Mouse (Mus musculus) hindbrain, embryonic 16.5 days (tissue): Measurements from ENCODE around the gene Gna12. TPM values are rescaled to one million over a fixed set of nuclear protein-coding genes. Genes with fewer than 3 reads are reported as not detected.

Source experiments
- ATAC-seq: fragments of 200-750 bp; cut with Nextera tagmentation; 2 replicates; pipeline ENCODE4 v1.8.0; 2017; ENCODE audit warnings: moderate TSS enrichment, moderate library complexity
- H3K27ac ChIP-seq: fragments of 300-500 bp; sonication (generic); 2 replicates; pipeline ENCODE4 v1.5.1; 2014; ENCODE audit warnings: low read depth, mild to moderate bottlenecking, control low read depth, low read length, moderate library complexity
- H3K27me3 ChIP-seq: fragments of 300-500 bp; sonication (generic); replicated peaks from 2 replicates; pipeline ENCODE4 v1.6.1; 2014; ENCODE audit warnings: low read length; ENCODE audit not compliant: control insufficient read depth, insufficient read depth
- H3K36me3 ChIP-seq: fragments of 300-500 bp; sonication (generic); 2 replicates; pipeline ENCODE4 v1.6.1; 2014; ENCODE audit warnings: mild to moderate bottlenecking, low read length, moderate library complexity, mixed read lengths; ENCODE audit not compliant: control insufficient read depth, insufficient read depth
- H3K4me1 ChIP-seq: fragments of 300-500 bp; sonication (generic); 2 replicates; pipeline ENCODE4 v1.6.1; 2014; ENCODE audit warnings: low read depth, low read length; ENCODE audit not compliant: control insufficient read depth, insufficient read depth
- H3K4me2 ChIP-seq: fragments of 300-500 bp; sonication (generic); 2 replicates; pipeline ENCODE4 v1.6.1; 2014; ENCODE audit warnings: mild to moderate bottlenecking, low read length, control low read depth, moderate library complexity
- H3K4me3 ChIP-seq: fragments of 300-500 bp; sonication (generic); 2 replicates; pipeline ENCODE4 v1.5.1; 2014; ENCODE audit warnings: mild to moderate bottlenecking, low read length, control low read depth, moderate library complexity
- H3K9ac ChIP-seq: fragments of 300-500 bp; sonication (generic); 2 replicates; pipeline ENCODE4 v1.6.1; 2014; ENCODE audit warnings: low read depth, mild to moderate bottlenecking, control low read depth, low read length, moderate library complexity
- H3K9me3 ChIP-seq: fragments of 300-500 bp; sonication (generic); 2 replicates; pipeline ENCODE4 v1.6.1; 2014; ENCODE audit warnings: mild to moderate bottlenecking, low read length, moderate library complexity; ENCODE audit not compliant: control insufficient read depth
- WGBS: fragments of 180-500 bp; shearing (Covaris S2); extraction: QIAGEN DNeasy Blood & Tissue Kit; methylation state at CpG from one replicate; pipeline ENCODE4 v1.1.7; 2014; 5-methylcytosine and 5-hydroxymethylcytosine counted together
- polyA plus RNA-seq: library from polyadenylated mRNA; unstranded; fragments of >200 nt; fragmentation: Nextera tagmentation; extraction: Ambion mirVana; gene quantifications from 2 replicates; pipeline ENCODE4 v1.2.1, GENCODE M21; 2015

Gna12 gene
- 10.3 and 11.1 TPM in 2 replicates for polyA plus RNA-seq

DNA sequence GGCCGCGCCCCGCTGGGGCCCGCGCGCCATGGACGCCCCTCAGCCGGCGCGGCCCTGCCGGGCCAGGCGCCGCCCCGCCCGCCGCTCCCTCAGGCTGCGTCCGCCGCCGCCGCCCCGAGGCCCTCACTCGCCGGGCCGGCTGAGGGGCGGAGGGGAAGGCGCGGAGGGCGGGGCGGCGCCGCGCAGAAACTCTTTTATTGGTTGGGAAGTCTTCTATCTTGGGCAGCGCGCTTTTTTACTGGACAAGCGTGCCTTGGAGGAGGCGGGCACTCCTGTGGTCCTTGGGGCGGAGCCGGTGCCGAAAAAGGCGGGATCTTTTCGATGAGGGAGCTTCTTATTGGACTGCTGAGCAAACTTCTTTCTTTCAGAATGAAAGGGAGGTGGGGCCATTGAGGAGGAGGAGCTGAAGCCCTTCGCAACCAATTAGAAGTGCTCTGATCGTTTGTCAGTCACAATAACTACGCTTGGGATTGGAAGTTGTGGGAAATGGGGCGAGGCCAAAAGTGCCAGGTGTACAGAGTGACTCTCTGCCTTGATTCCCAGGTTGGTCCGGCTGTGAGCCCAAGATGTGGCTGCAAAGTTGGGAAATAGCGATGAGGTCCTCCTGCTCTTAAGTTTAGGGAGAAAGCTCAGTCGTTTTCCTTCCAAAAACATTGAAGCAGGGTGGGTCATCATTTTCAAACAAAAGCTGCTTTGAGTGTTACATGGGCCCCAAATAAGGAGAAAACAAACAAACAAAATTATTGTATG lies at the start of gene Gna12:
Gna12 (minus strand) TSS at position 118 of the 750 bp plus-strand sequence.
- H3K4me2 ChIP-seq = peak within 1 kb of the TSS; percentile 64
- no peaks in the 10 kb centered on the region for H3K9me3 ChIP-seq
- H3K4me3 ChIP-seq = peak within 1 kb of the TSS; percentile 65
- peak within 1 kb of the TSS; percentile 88 for H3K27ac ChIP-seq
- under 1% methylated on average over 45 of the region's 49 CpGs for WGBS
- no peaks in the 10 kb centered on the region for H3K27me3 ChIP-seq
- H3K36me3 ChIP-seq = no peaks in the 10 kb centered on the region
- ATAC-seq = peak; percentile 98
- H3K9ac ChIP-seq = peak within 1 kb of the TSS; percentile 83
- H3K4me1 ChIP-seq = peaks cover 32% of the 10 kb centered on the region

- H3K27me3 ChIP-seq = no peaks in the 10 kb centered on the region
- H3K4me3 ChIP-seq = no peak overlapping the region
- H3K4me2 ChIP-seq = no peak overlapping the region
- no peaks in the 10 kb centered on the region for H3K9me3 ChIP-seq
- ATAC-seq = no peak
- WGBS = 71% methylated on average over 6 of the region's 6 CpGs
- H3K36me3 ChIP-seq = no peaks in the 10 kb centered on the region
- H3K27ac ChIP-seq = no peak overlapping the region
- no peaks in the 10 kb centered on the region for H3K4me1 ChIP-seq
- no peak overlapping the region for H3K9ac ChIP-seq
Measured at GRCm38 (mm10) chr5:140878644-140879043, 48.4 kb upstream of the Gna12 start.

- no peak for ATAC-seq
- Histone ChIP-seq H3K36me3 (no peaks in the 10 kb centered on the region), H3K9me3 (no peaks in the 10 kb centered on the region), H3K27me3 (no peaks in the 10 kb centered on the region; the same call in 1 of the 2 replicates), H3K4me1 (peaks cover 6% of the 10 kb centered on the region; the same call in 1 of the 2 replicates), H3K27ac (no peak overlapping the region), H3K4me3 (no peak overlapping the region), H3K9ac (no peak overlapping the region), H3K4me2 (no peak overlapping the region)
- WGBS = 81% methylated on average over 6 of the region's 6 CpGs
Measured at GRCm38 (mm10) chr5:140873736-140874307, 43.6 kb upstream of the Gna12 start.

GRCm38 (mm10) chr5:140873039-140873551 lies 42.9 kb upstream of the Gna12 start:
- Histone ChIP-seq H3K4me2 (peak overlapping the region; percentile 3; the same call in 1 of the 2 replicates), H3K27me3 (no peaks in the 10 kb centered on the region; the same call in 1 of the 2 replicates), H3K27ac (no peak overlapping the region; the same call in 1 of the 2 replicates), H3K36me3 (no peaks in the 10 kb centered on the region), H3K4me3 (no peak overlapping the region), H3K9me3 (no peaks in the 10 kb centered on the region), H3K9ac (no peak overlapping the region), H3K4me1 (peaks cover 6% of the 10 kb centered on the region; the same call in 1 of the 2 replicates)
- ATAC-seq = 0 out of 2 replicates have a peak, but pooled peaks have one; percentile 27
- 27% methylated on average over 18 of the region's 18 CpGs for WGBS

DNA sequence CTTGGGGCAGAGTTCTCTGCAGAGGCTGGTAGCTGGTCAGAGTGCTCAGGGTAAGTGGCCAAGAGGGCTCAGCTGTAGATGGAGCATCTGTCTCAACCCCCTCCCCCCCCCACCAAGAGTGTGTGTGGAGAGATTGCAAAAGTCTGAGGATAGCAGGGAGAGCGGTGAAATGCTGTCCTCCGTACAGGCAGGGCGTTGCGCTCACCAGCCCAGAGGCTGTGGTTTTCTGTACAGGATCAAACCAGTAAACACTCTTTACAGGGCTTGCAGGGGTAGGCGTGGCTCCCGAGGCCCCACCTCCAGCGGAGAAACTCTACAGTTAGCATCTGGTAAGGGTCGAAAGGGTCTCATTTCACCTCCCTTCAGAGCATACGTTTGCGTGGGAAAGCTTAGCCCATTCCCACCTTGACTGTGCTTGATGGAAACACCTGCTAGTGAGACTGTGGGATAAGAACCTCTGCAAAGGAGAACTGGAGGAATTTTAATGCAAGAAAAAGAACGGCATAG lies 42.4 kb upstream of the Gna12 start:
- no peak for ATAC-seq
- no peak overlapping the region for H3K9ac ChIP-seq
- no peak overlapping the region; the same call in 1 of the 2 replicates for H3K4me2 ChIP-seq

DNA sequence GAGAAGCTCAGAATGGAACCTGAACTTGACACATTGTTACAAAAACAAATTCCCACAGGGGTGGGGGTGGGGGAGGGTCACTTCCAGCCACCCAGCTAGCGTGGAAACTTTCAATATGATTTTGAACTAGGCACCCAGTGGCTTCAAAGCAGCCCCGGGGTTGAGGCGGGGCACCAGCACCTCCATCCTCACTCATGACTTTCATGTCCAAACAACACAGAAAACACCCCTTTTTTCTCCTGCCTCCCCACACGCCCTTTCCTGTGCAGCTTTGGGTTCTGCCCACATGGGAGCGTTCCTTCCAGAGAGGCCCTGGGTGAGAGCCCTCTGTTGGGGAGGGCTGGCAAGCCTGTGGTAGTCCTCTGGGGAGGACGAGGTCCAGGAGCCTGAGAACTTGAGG lies 41.0 kb upstream of the Gna12 start:
- no peak overlapping the region for H3K4me2 ChIP-seq
- ATAC-seq = no peak
- H3K9ac ChIP-seq = no peak overlapping the region
- no peaks in the 10 kb centered on the region for H3K36me3 ChIP-seq
- H3K27me3 ChIP-seq = no peaks in the 10 kb centered on the region; the same call in 1 of the 2 replicates
- no peaks in the 10 kb centered on the region for H3K9me3 ChIP-seq
- H3K27ac ChIP-seq = no peak overlapping the region
- WGBS = 75% methylated on average over 6 of the region's 6 CpGs
- H3K4me3 ChIP-seq = no peak overlapping the region
- peaks cover 6% of the 10 kb centered on the region; the same call in 1 of the 2 replicates for H3K4me1 ChIP-seq

More for the DNA sequence above, 42.4 kb upstream of the Gna12 start:
- WGBS = 31% methylated on average over 11 of the region's 11 CpGs
- H3K36me3 ChIP-seq = no peaks in the 10 kb centered on the region
- H3K4me3 ChIP-seq = no peak overlapping the region
- H3K4me1 ChIP-seq = peaks cover 6% of the 10 kb centered on the region; the same call in 1 of the 2 replicates
- H3K27me3 ChIP-seq = no peaks in the 10 kb centered on the region; the same call in 1 of the 2 replicates
- no peaks in the 10 kb centered on the region for H3K9me3 ChIP-seq
- H3K27ac ChIP-seq = no peak overlapping the region

DNA sequence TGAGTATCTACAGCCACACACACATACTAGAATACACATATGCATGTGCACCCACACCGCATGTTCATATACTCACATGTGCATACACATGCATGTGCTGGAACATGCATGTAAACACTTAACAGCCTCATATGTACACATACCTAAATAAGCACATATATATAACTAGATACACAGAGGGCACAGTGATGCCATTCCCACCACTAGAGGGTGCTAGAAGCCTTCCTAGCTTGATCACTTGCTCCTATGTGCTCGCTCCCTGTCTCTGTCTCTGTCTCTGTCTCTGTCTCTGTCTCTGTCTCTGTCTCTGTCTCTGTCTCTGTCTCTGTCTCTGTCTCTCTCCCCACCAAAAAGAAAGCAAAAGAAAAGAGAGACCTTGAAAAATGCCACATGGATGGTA lies 38.8 kb upstream of the Gna12 start:
- H3K9me3 ChIP-seq = no peaks in the 10 kb centered on the region
- H3K36me3 ChIP-seq = no peaks in the 10 kb centered on the region
- no peak overlapping the region for H3K27ac ChIP-seq
- H3K9ac ChIP-seq = no peak overlapping the region
- no peak for ATAC-seq
- H3K4me3 ChIP-seq = no peak overlapping the region
- 72% methylated on average over 2 of the region's 2 CpGs for WGBS
- no peak overlapping the region for H3K4me2 ChIP-seq
- H3K4me1 ChIP-seq = peaks cover 6% of the 10 kb centered on the region; the same call in 1 of the 2 replicates
- H3K27me3 ChIP-seq = no peaks in the 10 kb centered on the region; the same call in 1 of the 2 replicates

DNA sequence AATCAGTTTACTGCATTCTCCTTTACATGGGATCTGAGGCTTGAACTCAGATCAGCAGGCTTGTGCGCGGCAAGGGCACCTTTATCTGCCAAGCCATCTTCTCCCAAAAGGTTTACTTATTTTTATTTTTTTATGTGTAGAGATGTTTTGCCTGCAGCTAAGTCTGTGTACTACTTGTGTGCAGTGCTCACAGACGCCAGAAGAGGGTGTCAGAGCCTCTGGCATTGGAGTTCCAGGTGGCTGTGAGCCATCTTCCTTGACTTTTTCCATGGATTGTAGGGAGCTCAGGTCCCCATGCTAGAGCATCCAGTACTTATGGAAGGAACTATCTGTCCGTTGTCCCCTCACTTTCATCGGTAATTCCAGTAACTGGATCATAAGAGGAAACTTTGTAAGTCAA lies 29.5 kb upstream of the Gna12 start:
- H3K27ac ChIP-seq = no peak overlapping the region
- ATAC-seq = no peak
- H3K9me3 ChIP-seq = no peaks in the 10 kb centered on the region
- no peaks in the 10 kb centered on the region for H3K36me3 ChIP-seq
- H3K4me2 ChIP-seq = no peak overlapping the region
- H3K4me3 ChIP-seq = no peak overlapping the region
- no peaks in the 10 kb centered on the region; the same call in 1 of the 2 replicates for H3K4me1 ChIP-seq
- no peaks in the 10 kb centered on the region for H3K27me3 ChIP-seq
- 92% methylated on average over 5 of the region's 5 CpGs for WGBS
- no peak overlapping the region for H3K9ac ChIP-seq

- H3K9me3 ChIP-seq = no peaks in the 10 kb centered on the region
- no peak for ATAC-seq
- 96% methylated on average over 3 of the region's 3 CpGs for WGBS
Measured at GRCm38 (mm10) chr5:140858335-140858734, 28.1 kb upstream of the Gna12 start.

More at GRCm38 (mm10) chr5:140858335-140858734, 28.1 kb upstream of the Gna12 start:
- Histone ChIP-seq H3K4me1 (no peaks in the 10 kb centered on the region; the same call in 1 of the 2 replicates), H3K4me3 (no peak overlapping the region), H3K27me3 (no peaks in the 10 kb centered on the region), H3K9ac (no peak overlapping the region), H3K4me2 (no peak overlapping the region), H3K27ac (no peak overlapping the region), H3K36me3 (no peaks in the 10 kb centered on the region)
